Comparison of ENCODE assay signal across 19 mouse cellular contexts in genomic region chr13:93891276-93891675, GRCm38 (mm10).
DNase-seq lines count a peak whose midpoint lies in the region; ATAC-seq lines count a peak whose summit lies in the region.
"Had no signal": no experiment of that assay in that cellular context is flagged by ENCODE, and none has a peak within 500 bp of the region (broad histone marks: within the 10 kb centered on the region; RNA-seq: fewer than 3 reads in every experiment).

No protein-coding gene starts in this region.

- ATAC-seq in kidney, embryonic 14.5 days (ENCODE audit: low FRiP score, low TSS enrichment): peak; percentile 28; the same call in 1 of the 2 replicates
- no peak for ATAC-seq in liver, embryonic 11.5 days (replicated peaks; ENCODE audit: low FRiP score)
- ATAC-seq in erythroid progenitor cell, adult 5-6 weeks (replicated peaks; ENCODE audit: low FRiP score, poor library complexity, severe bottlenecking): no peak
- ATAC-seq in megakaryocyte, adult 5-6 weeks (ENCODE audit: poor library complexity, severe bottlenecking): no peak
- ATAC-seq: activated CD4-positive, CD25-positive, alpha-beta regulatory T cell, adult 4 months; forebrain, embryonic 16.5 days; Patski had no signal

- peak; percentile 45 for DNase-seq in kidney, adult 11 months
- no peak for DNase-seq in kidney, adult 18-20 months
- peak; percentile 33 for DNase-seq in kidney, postnatal 10 days
- no peak for DNase-seq in liver, embryonic 11.5 days (ENCODE audit: low spot score)
- DNase-seq: adrenal gland, postnatal 14 days; cerebellum, adult 11-12 months; cerebellum, adult 9-10 months; cerebellum, postnatal 25 days; gastrocnemius, postnatal 14 days; heart, postnatal 36 days had no signal

- H3K27me3 ChIP-seq in kidney, embryonic 14.5 days (ENCODE audit: control insufficient read depth, insufficient read depth, low read length): no peaks in the 10 kb centered on the region
- no peaks in the 10 kb centered on the region for H3K27me3 ChIP-seq in liver, embryonic 11.5 days (replicated peaks; ENCODE audit: control insufficient read depth, insufficient read depth, low read length)
- H3K27me3 ChIP-seq: embryonic facial prominence, embryonic 12.5 days; forebrain, embryonic 12.5 days; heart, embryonic 13.5 days; Patski had no signal

- H3K4me2 ChIP-seq in kidney, embryonic 14.5 days (replicated peaks; ENCODE audit: low read depth, low read length): no peak overlapping the region
- H3K4me2 ChIP-seq in liver, embryonic 11.5 days: no peak overlapping the region
- H3K4me2 ChIP-seq: embryonic facial prominence, embryonic 12.5 days; forebrain, embryonic 12.5 days; heart, embryonic 13.5 days had no signal

- H3K4me1 ChIP-seq in kidney, embryonic 14.5 days (ENCODE audit: control insufficient read depth, insufficient read depth, low read length): 0 out of 2 replicates have a peak, but pooled peaks cover 4% of the 10 kb centered on the region
- H3K4me1 ChIP-seq in liver, embryonic 11.5 days (replicated peaks; ENCODE audit: control insufficient read depth, insufficient read depth, low read length): no peaks in the 10 kb centered on the region
- H3K4me1 ChIP-seq: embryonic facial prominence, embryonic 12.5 days; forebrain, embryonic 12.5 days had no signal

- peak overlapping the region; percentile 27; the same call in 1 of the 2 replicates for H3K27ac ChIP-seq in kidney, embryonic 14.5 days (ENCODE audit: low read depth, low read length)
- no peak overlapping the region for H3K27ac ChIP-seq in liver, embryonic 11.5 days (ENCODE audit: low read depth, low read length)
- H3K27ac ChIP-seq: embryonic facial prominence, embryonic 12.5 days; forebrain, embryonic 12.5 days; heart, embryonic 13.5 days had no signal

- H3K4me3 ChIP-seq in kidney, embryonic 14.5 days (ENCODE audit: low read length): no peak overlapping the region
- no peak overlapping the region for H3K4me3 ChIP-seq in liver, embryonic 11.5 days (ENCODE audit: low read depth, low read length)
- H3K4me3 ChIP-seq: embryonic facial prominence, embryonic 12.5 days; forebrain, embryonic 12.5 days; heart, embryonic 13.5 days had no signal

- no peaks in the 10 kb centered on the region for H3K9me3 ChIP-seq in kidney, embryonic 14.5 days (ENCODE audit: control insufficient read depth, low read length)
- no peaks in the 10 kb centered on the region for H3K9me3 ChIP-seq in liver, embryonic 11.5 days (ENCODE audit: control insufficient read depth, low read length)
- H3K9me3 ChIP-seq: embryonic facial prominence, embryonic 12.5 days; forebrain, embryonic 12.5 days; heart, embryonic 13.5 days had no signal

- WGBS in kidney, embryonic 14.5 days: 73% methylated on average over 6 of the region's 6 CpGs
- WGBS in liver, embryonic 11.5 days: 77% methylated on average over 6 of the region's 6 CpGs

- no peak overlapping the region for H3K9ac ChIP-seq in kidney, embryonic 14.5 days (ENCODE audit: low read depth, low read length)
- H3K9ac ChIP-seq in liver, embryonic 11.5 days (ENCODE audit: low read depth, low read length): no peak overlapping the region
- H3K9ac ChIP-seq: embryonic facial prominence, embryonic 12.5 days; forebrain, embryonic 12.5 days; heart, embryonic 13.5 days had no signal

- H3K36me3 ChIP-seq in kidney, embryonic 14.5 days (ENCODE audit: control insufficient read depth, insufficient read depth, low read length): no peaks in the 10 kb centered on the region
- no peaks in the 10 kb centered on the region for H3K36me3 ChIP-seq in liver, embryonic 11.5 days (ENCODE audit: control insufficient read depth, insufficient read depth, low read length)
- H3K36me3 ChIP-seq: embryonic facial prominence, embryonic 12.5 days; forebrain, embryonic 12.5 days; heart, embryonic 13.5 days had no signal

Comparison
In these comparisons a context has a peak if more than half of its experiments do, and no peak if none do; other contexts are left out.
1. DNase-seq: peak in kidney, adult 11 months (single experiment) and kidney, postnatal 10 days (single experiment); none in kidney, adult 18-20 months (single experiment) and liver, embryonic 11.5 days (single experiment).